Mouse (Mus musculus): ENCODE measurements around the gene Limd2.
"Not testable (repeated sequence)": the region's sequence is repeated elsewhere in the genome, so short reads cannot be mapped to it uniquely, and the experiment has no call there.

Gene Limd2

GRCm38 (mm10) chr11:106160841-106161721 is at the start of gene Limd2, which contains the start of gene Gm10840:
Limd2 (minus strand) TSS chr11:106160860.
Gm10840 (plus strand) TSS chr11:106160850.
- DNase-seq (ENCODE audit: low read depth, low spot score) = no peak

- peak; percentile 59 for DNase-seq (ENCODE audit: low read depth, low spot score)
Observed at GRCm38 (mm10) chr11:106202123-106202465, 41.4 kb upstream of the Limd2 start, which contains the start of gene Strada. Strada (minus strand) TSS chr11:106202168.

GRCm38 (mm10) chr11:106201337-106202122 is 40.9 kb upstream of the Limd2 start:
- no peak for DNase-seq (ENCODE audit: low read depth, low spot score)

GRCm38 (mm10) chr11:106200756-106201155 is 40.1 kb upstream of the Limd2 start:
- DNase-seq (ENCODE audit: low read depth, low spot score) = no peak

GRCm38 (mm10) chr11:106199997-106200396 is 39.3 kb upstream of the Limd2 start:
- DNase-seq (ENCODE audit: low read depth, low spot score) = not testable (repeated sequence)

GRCm38 (mm10) chr11:106198277-106198676 is 37.6 kb upstream of the Limd2 start:
- peak; percentile 12 for DNase-seq (ENCODE audit: low read depth, low spot score)

- DNase-seq (ENCODE audit: low read depth, low spot score) = peak; percentile 5
Observed at GRCm38 (mm10) chr11:106195341-106195740, 34.7 kb upstream of the Limd2 start.

GRCm38 (mm10) chr11:106194891-106195290 is 34.2 kb upstream of the Limd2 start:
- no peak for DNase-seq (ENCODE audit: low read depth, low spot score)

- DNase-seq (ENCODE audit: low read depth, low spot score) = no peak
Observed at GRCm38 (mm10) chr11:106194155-106194541, 33.5 kb upstream of the Limd2 start.

- peak; percentile 99 for DNase-seq (ENCODE audit: low read depth, low spot score)
Observed at GRCm38 (mm10) chr11:106193371-106194154, 32.9 kb upstream of the Limd2 start.

GRCm38 (mm10) chr11:106192657-106193370 is 32.2 kb upstream of the Limd2 start:
- DNase-seq (ENCODE audit: low read depth, low spot score) = peak; percentile 85

GRCm38 (mm10) chr11:106192241-106192640 is 31.6 kb upstream of the Limd2 start:
- no peak for DNase-seq (ENCODE audit: low read depth, low spot score)

- DNase-seq (ENCODE audit: low read depth, low spot score) = peak; percentile 19
Observed at GRCm38 (mm10) chr11:106191716-106192115, 31.1 kb upstream of the Limd2 start.

GRCm38 (mm10) chr11:106187326-106187725 is 26.7 kb upstream of the Limd2 start:
- no peak for DNase-seq (ENCODE audit: low read depth, low spot score)

- peak; percentile 88 for DNase-seq (ENCODE audit: low read depth, low spot score)
Observed at GRCm38 (mm10) chr11:106180449-106180801, 19.8 kb upstream of the Limd2 start.

- DNase-seq (ENCODE audit: low read depth, low spot score) = no peak
Observed at GRCm38 (mm10) chr11:106179711-106180448, 19.2 kb upstream of the Limd2 start.

- DNase-seq (ENCODE audit: low read depth, low spot score) = no peak
Observed at GRCm38 (mm10) chr11:106178036-106178782, 17.5 kb upstream of the Limd2 start.

GRCm38 (mm10) chr11:106176372-106176771 is 15.7 kb upstream of the Limd2 start:
- no peak for DNase-seq (ENCODE audit: low read depth, low spot score)

- DNase-seq (ENCODE audit: low read depth, low spot score) = no peak
Observed at GRCm38 (mm10) chr11:106175081-106175480, 14.4 kb upstream of the Limd2 start.

- DNase-seq (ENCODE audit: low read depth, low spot score) = no peak
Observed at GRCm38 (mm10) chr11:106174372-106174771, 13.7 kb upstream of the Limd2 start.

All from A20 (cell line).